Mouse (Mus musculus) B cell, adult (primary cell): ENCODE results near the gene B3galnt2. TPM values are rescaled to one million over a fixed set of nuclear protein-coding genes. Genes with fewer than 3 reads are reported as not detected.

Experiments used
- total RNA-seq: library from RNA; stranded (reverse); gene quantifications from 4 replicates; pipeline ENCODE4 v1.2.4, GENCODE M21; 2023; ENCODE audit not compliant: inconsistent age

B3galnt2 gene
- total RNA-seq, result 17.0 to 23.4 TPM (median 20.9 TPM) in 4 replicates

GRCm38 (mm10) chr13:13953874-13954832 lies at the start of gene B3galnt2:
TSS of gene B3galnt2 (plus strand) at chr13:13954469.

GRCm38 (mm10) chr13:14039292-14039965 lies 85.2 kb downstream of the B3galnt2 start, which contains the start of gene Tbce:
TSS of gene Tbce (minus strand) at chr13:14039638.

Other genes with a start within 250 kb of the B3galnt2 start
- 0.87 TPM in 1 of 4 replicates, not detected in the others for gene Gng4, start 170.4 kb upstream of the B3galnt2 start, total RNA-seq
- 90.9 to 101 TPM (median 95.6 TPM) in 4 replicates for gene Tbce, start 85.2 kb downstream of the B3galnt2 start, total RNA-seq
- gene Arid4b, start 108.8 kb downstream of the B3galnt2 start, total RNA-seq, result 116 to 129 TPM (median 125 TPM) in 4 replicates
- gene Ggps1, start 109.0 kb downstream of the B3galnt2 start, total RNA-seq, result 50.5 to 58.7 TPM (median 55.9 TPM) in 4 replicates